Comparison of ENCODE assay signal across 8 mouse cellular contexts in genomic region chr15:81264392-81265095, GRCm38 (mm10). TPM values are rescaled to one million over a fixed set of nuclear protein-coding genes. Genes with fewer than 3 reads are reported as not detected.
DNase-seq lines count a peak whose midpoint lies in the region; ATAC-seq lines count a peak whose summit lies in the region.
"Had no signal": no experiment of that assay in that cellular context is flagged by ENCODE, and none has a peak within 500 bp of the region (broad histone marks: within the 10 kb centered on the region; RNA-seq: fewer than 3 reads in every experiment).

No protein-coding gene starts in this region.

- no peak for ATAC-seq in midbrain, embryonic 12.5 days (ENCODE audit: low FRiP score, low read depth)
- ATAC-seq in forebrain, embryonic 12.5 days (ENCODE audit: low FRiP score) = no peak

- no peak overlapping the region for H3K9ac ChIP-seq in midbrain, embryonic 12.5 days (replicated peaks)
- H3K9ac ChIP-seq in forebrain, embryonic 12.5 days = no peak overlapping the region
- H3K9ac ChIP-seq: limb, embryonic 13.5 days had no signal

- no peaks in the 10 kb centered on the region for H3K36me3 ChIP-seq in midbrain, embryonic 12.5 days
- H3K36me3 ChIP-seq in forebrain, embryonic 12.5 days (replicated peaks) = no peaks in the 10 kb centered on the region
- H3K36me3 ChIP-seq: limb, embryonic 13.5 days had no signal

- intact Hi-C loops in heart, postnatal 36 days (cut with DNase I) = no loop called here

- WGBS in midbrain, embryonic 12.5 days = 38% methylated on average over 16 of the region's 16 CpGs
- 44% methylated on average over 16 of the region's 16 CpGs for WGBS in forebrain, embryonic 12.5 days

- H3K27me3 ChIP-seq in midbrain, embryonic 12.5 days = no peaks in the 10 kb centered on the region
- no peaks in the 10 kb centered on the region for H3K27me3 ChIP-seq in forebrain, embryonic 12.5 days
- H3K27me3 ChIP-seq: limb, embryonic 13.5 days had no signal

- H3K27ac ChIP-seq in midbrain, embryonic 12.5 days (replicated peaks) = 0 out of 2 replicates have a peak overlapping the region, but pooled peaks have one; percentile 8
- no peak overlapping the region for H3K27ac ChIP-seq in forebrain, embryonic 12.5 days
- H3K27ac ChIP-seq: limb, embryonic 13.5 days had no signal

- no peak overlapping the region for H3K4me2 ChIP-seq in midbrain, embryonic 12.5 days (replicated peaks)
- no peak overlapping the region for H3K4me2 ChIP-seq in forebrain, embryonic 12.5 days
- H3K4me2 ChIP-seq: limb, embryonic 13.5 days had no signal

- no peaks in the 10 kb centered on the region for H3K9me3 ChIP-seq in midbrain, embryonic 12.5 days
- H3K9me3 ChIP-seq in forebrain, embryonic 12.5 days = peaks cover 5% of the 10 kb centered on the region; the same call in 1 of the 2 replicates

- DNase-seq in urinary bladder, postnatal 14 days (ENCODE audit: low spot score) = peak; percentile 76
- DNase-seq in urinary bladder, postnatal 10 days (ENCODE audit: low spot score) = no peak
- peak; percentile 41 to 79 for DNase-seq in frontal cortex, adult 2 months (ENCODE audit: extremely low spot score in 1 of 2, low spot score in 1 of 2)
- DNase-seq in heart, postnatal 36 days = peak; percentile 34 to 36
- DNase-seq in liver = no peak

- no peak overlapping the region for H3K4me3 ChIP-seq in midbrain, embryonic 12.5 days
- H3K4me3 ChIP-seq in forebrain, embryonic 12.5 days (replicated peaks) = no peak overlapping the region
- H3K4me3 ChIP-seq: limb, embryonic 13.5 days had no signal

- 0 out of 2 replicates have a peak, but pooled peaks cover 4% of the 10 kb centered on the region for H3K4me1 ChIP-seq in midbrain, embryonic 12.5 days
- no peaks in the 10 kb centered on the region for H3K4me1 ChIP-seq in forebrain, embryonic 12.5 days

RNA-seq across cellular contexts. Expression of gene Mchr1, which starts 29.2 kb away (rescaled TPM):
- polyA plus RNA-seq in frontal cortex, adult 2 months (2012; rRNA removed) = 17.4 and 20.1 TPM in 2 replicates
- total RNA-seq in heart, postnatal 36 days (2021) = not detected
- 0.81 and 0.98 TPM in 2 replicates for polyA plus RNA-seq in midbrain, embryonic 12.5 days (2016; fragmentation: Nextera tagmentation; extraction: Ambion mirVana)
- polyA plus RNA-seq in forebrain, embryonic 12.5 days (2016; fragmentation: Nextera tagmentation; extraction: Ambion mirVana) = 0.36 and 0.72 TPM in 2 replicates

Comparison
In these comparisons a context has a peak if more than half of its experiments do, and no peak if none do; other contexts are left out.
1. DNase-seq: peak in urinary bladder, postnatal 14 days (single experiment), frontal cortex, adult 2 months (2 of 2) and heart, postnatal 36 days (2 of 2); none in urinary bladder, postnatal 10 days (single experiment) and liver (single experiment).